Mouse (Mus musculus): ENCODE data around the gene Tiam1. TPM values are rescaled to one million over a fixed set of nuclear protein-coding genes. Genes with fewer than 3 reads are reported as not detected.

Tiam1 gene
- total and polyA plus RNA-seq, 2 experiments = 0.27 to 0.65 TPM

GRCm38 (mm10) chr16:89958982-89959381 lies 184.6 kb downstream of the Tiam1 start:
- 45% methylated on average over 12 of the region's 12 CpGs for WGBS
- DNase-seq (ENCODE audit: extremely low read depth, low read depth, low spot score) = no peak
- TF ChIP-seq POLR2A (IDR thresholded peaks at IDR 0.05; ENCODE audit: extremely low read depth, insufficient read depth, low read length) (no peak), CTCF (IDR thresholded peaks at IDR 0.05; ENCODE audit: low read depth, low read length) (no peak)

GRCm38 (mm10) chr16:89958030-89958429 lies 185.5 kb downstream of the Tiam1 start:
- H3K4me3 ChIP-seq (ENCODE audit: insufficient read depth, low read depth, low read length) = no peak overlapping the region
- no peaks in the 10 kb centered on the region; the same call in 1 of the 2 replicates for H3K4me1 ChIP-seq (ENCODE audit: control insufficient read depth, insufficient read depth, low read length)
- H3K9ac ChIP-seq (ENCODE audit: low read depth, low read length) = no peak overlapping the region
- no peak overlapping the region for H3K27ac ChIP-seq (replicated peaks; ENCODE audit: insufficient read depth, low read depth, low read length)
- no peak for DNase-seq (ENCODE audit: extremely low read depth, low read depth, low spot score)
- no peaks in the 10 kb centered on the region for H3K79me2 ChIP-seq (ENCODE audit: control insufficient read depth, insufficient read depth, low read length)
- TF ChIP-seq CTCF (IDR thresholded peaks at IDR 0.05; ENCODE audit: low read depth, low read length) (no peak), POLR2A (IDR thresholded peaks at IDR 0.05; ENCODE audit: extremely low read depth, insufficient read depth, low read length) (no peak)
- no peaks in the 10 kb centered on the region for H3K36me3 ChIP-seq (ENCODE audit: control insufficient read depth, insufficient read depth, low read length)
- peaks cover 7% of the 10 kb centered on the region; the same call in 1 of the 2 replicates for H3K27me3 ChIP-seq (ENCODE audit: control insufficient read depth, insufficient read depth, low read length)
- WGBS = 80% methylated on average over 10 of the region's 10 CpGs

More at GRCm38 (mm10) chr16:89958982-89959381, 184.6 kb downstream of the Tiam1 start:
- no peaks in the 10 kb centered on the region; the same call in 1 of the 2 replicates for H3K4me1 ChIP-seq (ENCODE audit: control insufficient read depth, insufficient read depth, low read length)
- H3K4me3 ChIP-seq (ENCODE audit: insufficient read depth, low read depth, low read length) = no peak overlapping the region
- no peak overlapping the region for H3K9ac ChIP-seq (ENCODE audit: low read depth, low read length)
- H3K27ac ChIP-seq (replicated peaks; ENCODE audit: insufficient read depth, low read depth, low read length) = no peak overlapping the region
- H3K27me3 ChIP-seq (ENCODE audit: control insufficient read depth, insufficient read depth, low read length) = peaks cover 7% of the 10 kb centered on the region; the same call in 1 of the 2 replicates
- H3K36me3 ChIP-seq (ENCODE audit: control insufficient read depth, insufficient read depth, low read length) = no peaks in the 10 kb centered on the region
- H3K79me2 ChIP-seq (ENCODE audit: control insufficient read depth, insufficient read depth, low read length) = no peaks in the 10 kb centered on the region

- no peak for TF ChIP-seq CTCF (IDR thresholded peaks at IDR 0.05; ENCODE audit: low read depth, low read length)
- DNase-seq (ENCODE audit: extremely low read depth, low read depth, low spot score) = no peak
These were observed 189.0 kb downstream of the Tiam1 start for GRCm38 (mm10) chr16:89954525-89954924.

GRCm38 (mm10) chr16:89954114-89954513 lies 189.5 kb downstream of the Tiam1 start:
- no peak for TF ChIP-seq CTCF (IDR thresholded peaks at IDR 0.05; ENCODE audit: low read depth, low read length)
- DNase-seq (ENCODE audit: extremely low read depth, low read depth, low spot score) = no peak

More at GRCm38 (mm10) chr16:89954525-89954924, 189.0 kb downstream of the Tiam1 start:
- H3K79me2 ChIP-seq (ENCODE audit: control insufficient read depth, insufficient read depth, low read length) = no peaks in the 10 kb centered on the region
- no peak overlapping the region for H3K9ac ChIP-seq (ENCODE audit: low read depth, low read length)
- 77% methylated on average over 8 of the region's 8 CpGs for WGBS
- H3K4me3 ChIP-seq (ENCODE audit: insufficient read depth, low read depth, low read length) = no peak overlapping the region
- no peaks in the 10 kb centered on the region for H3K4me1 ChIP-seq (ENCODE audit: control insufficient read depth, insufficient read depth, low read length)
- H3K27me3 ChIP-seq (ENCODE audit: control insufficient read depth, insufficient read depth, low read length) = no peaks in the 10 kb centered on the region; the same call in 1 of the 2 replicates
- H3K27ac ChIP-seq (replicated peaks; ENCODE audit: insufficient read depth, low read depth, low read length) = no peak overlapping the region
- H3K36me3 ChIP-seq (ENCODE audit: control insufficient read depth, insufficient read depth, low read length) = no peaks in the 10 kb centered on the region

GRCm38 (mm10) chr16:89952821-89953220 lies 190.7 kb downstream of the Tiam1 start:
- H3K9ac ChIP-seq (ENCODE audit: low read depth, low read length) = no peak overlapping the region
- no peaks in the 10 kb centered on the region for H3K27me3 ChIP-seq (ENCODE audit: control insufficient read depth, insufficient read depth, low read length)
- no peak overlapping the region for H3K4me3 ChIP-seq (ENCODE audit: insufficient read depth, low read depth, low read length)
- 91% methylated on average over 5 of the region's 5 CpGs for WGBS
- no peak for DNase-seq (ENCODE audit: extremely low read depth, low read depth, low spot score)
- H3K27ac ChIP-seq (replicated peaks; ENCODE audit: insufficient read depth, low read depth, low read length) = no peak overlapping the region
- no peaks in the 10 kb centered on the region for H3K36me3 ChIP-seq (ENCODE audit: control insufficient read depth, insufficient read depth, low read length)
- no peaks in the 10 kb centered on the region for H3K79me2 ChIP-seq (ENCODE audit: control insufficient read depth, insufficient read depth, low read length)
- TF ChIP-seq POLR2A (IDR thresholded peaks at IDR 0.05; ENCODE audit: extremely low read depth, insufficient read depth, low read length) (no peak), CTCF (IDR thresholded peaks at IDR 0.05; ENCODE audit: low read depth, low read length) (no peak)
- no peaks in the 10 kb centered on the region for H3K4me1 ChIP-seq (ENCODE audit: control insufficient read depth, insufficient read depth, low read length)

More at GRCm38 (mm10) chr16:89954114-89954513, 189.5 kb downstream of the Tiam1 start:
- H3K27ac ChIP-seq (replicated peaks; ENCODE audit: insufficient read depth, low read depth, low read length) = no peak overlapping the region
- 96% methylated on average over 1 of the region's 1 CpGs for WGBS
- H3K27me3 ChIP-seq (ENCODE audit: control insufficient read depth, insufficient read depth, low read length) = no peaks in the 10 kb centered on the region; the same call in 1 of the 2 replicates
- H3K4me1 ChIP-seq (ENCODE audit: control insufficient read depth, insufficient read depth, low read length) = no peaks in the 10 kb centered on the region
- no peak overlapping the region for H3K4me3 ChIP-seq (ENCODE audit: insufficient read depth, low read depth, low read length)
- H3K9ac ChIP-seq (ENCODE audit: low read depth, low read length) = no peak overlapping the region
- H3K79me2 ChIP-seq (ENCODE audit: control insufficient read depth, insufficient read depth, low read length) = no peaks in the 10 kb centered on the region
- H3K36me3 ChIP-seq (ENCODE audit: control insufficient read depth, insufficient read depth, low read length) = no peaks in the 10 kb centered on the region

GRCm38 (mm10) chr16:89950754-89951153 lies 192.8 kb downstream of the Tiam1 start:
- Histone ChIP-seq H3K79me2 (ENCODE audit: control insufficient read depth, insufficient read depth, low read length) (no peaks in the 10 kb centered on the region), H3K27ac (replicated peaks; ENCODE audit: insufficient read depth, low read depth, low read length) (no peak overlapping the region)
- WGBS = 74% methylated on average over 8 of the region's 8 CpGs

More at GRCm38 (mm10) chr16:89950754-89951153, 192.8 kb downstream of the Tiam1 start:
- TF ChIP-seq POLR2A (IDR thresholded peaks at IDR 0.05; ENCODE audit: extremely low read depth, insufficient read depth, low read length) (no peak), CTCF (IDR thresholded peaks at IDR 0.05; ENCODE audit: low read depth, low read length) (no peak)
- no peaks in the 10 kb centered on the region for H3K4me1 ChIP-seq (ENCODE audit: control insufficient read depth, insufficient read depth, low read length)
- H3K9ac ChIP-seq (ENCODE audit: low read depth, low read length) = no peak overlapping the region
- no peaks in the 10 kb centered on the region for H3K27me3 ChIP-seq (ENCODE audit: control insufficient read depth, insufficient read depth, low read length)
- no peak for DNase-seq (ENCODE audit: extremely low read depth, low read depth, low spot score)
- H3K36me3 ChIP-seq (ENCODE audit: control insufficient read depth, insufficient read depth, low read length) = no peaks in the 10 kb centered on the region
- H3K4me3 ChIP-seq (ENCODE audit: insufficient read depth, low read depth, low read length) = no peak overlapping the region
